Mouse (Mus musculus) frontal cortex, postnatal 10 days (tissue): ENCODE results near the gene Syne1.

Source experiments
- DNase-seq, 2 experiments: peaks; one replicate each; pipeline ENCODE4 v3.0.0; 2022; ENCODE audit warnings: low spot score in 2 of 2, mixed read lengths in 1 of 2

The Syne1 gene

GRCm38 (mm10) chr10:5141471-5141870, 409.8 kb downstream of the Syne1 start:
- no peak for DNase-seq

DNA sequence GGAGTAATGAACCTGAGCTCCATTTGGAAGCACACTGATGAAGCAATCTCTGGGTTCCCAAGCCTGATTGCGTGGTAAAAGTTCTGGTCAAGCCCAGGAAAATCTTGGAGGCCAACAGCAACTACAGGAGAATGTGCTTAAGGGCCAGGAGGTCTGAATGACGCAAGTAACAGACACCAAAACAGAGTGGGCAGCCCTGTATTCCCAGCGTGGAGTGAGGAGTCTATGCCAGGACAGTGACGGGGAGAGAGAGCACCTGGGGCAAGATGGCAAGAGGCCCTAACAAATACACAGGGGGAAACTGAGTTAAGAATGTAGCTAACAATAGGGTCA, 411.4 kb downstream of the Syne1 start:
- no peak for DNase-seq

DNA sequence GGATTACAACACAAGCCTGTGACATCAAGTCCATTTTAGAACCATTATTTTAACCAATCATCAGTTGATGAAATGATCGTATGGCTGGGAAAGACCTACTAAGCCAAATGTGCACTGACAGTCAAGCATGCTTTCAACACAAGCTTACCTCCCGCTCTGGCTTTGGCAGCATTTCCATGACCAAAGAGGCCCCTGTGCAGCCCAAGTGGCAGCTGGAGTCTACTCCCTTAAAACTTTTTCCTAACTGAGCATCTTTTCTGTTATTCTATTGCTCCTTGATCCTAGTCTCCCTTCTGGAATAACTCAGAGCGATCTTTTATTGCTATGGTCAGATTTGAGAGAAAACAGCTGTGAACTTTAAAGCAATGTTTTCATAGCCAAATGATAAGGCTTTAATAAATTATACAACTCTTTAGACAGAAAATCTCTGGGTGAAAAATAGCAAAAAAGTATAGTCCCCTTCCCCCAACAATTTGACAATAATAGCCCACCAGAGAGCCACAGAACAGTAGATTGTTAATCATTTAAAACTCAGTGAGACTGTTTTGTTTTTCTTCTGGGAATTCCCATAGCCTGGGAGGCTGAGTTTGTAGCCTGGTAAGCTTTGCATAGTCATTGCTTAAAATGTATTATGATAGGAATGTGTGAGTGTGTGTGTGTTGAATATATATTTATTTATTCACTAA, 411.9 kb downstream of the Syne1 start:
- DNase-seq: no peak

DNA sequence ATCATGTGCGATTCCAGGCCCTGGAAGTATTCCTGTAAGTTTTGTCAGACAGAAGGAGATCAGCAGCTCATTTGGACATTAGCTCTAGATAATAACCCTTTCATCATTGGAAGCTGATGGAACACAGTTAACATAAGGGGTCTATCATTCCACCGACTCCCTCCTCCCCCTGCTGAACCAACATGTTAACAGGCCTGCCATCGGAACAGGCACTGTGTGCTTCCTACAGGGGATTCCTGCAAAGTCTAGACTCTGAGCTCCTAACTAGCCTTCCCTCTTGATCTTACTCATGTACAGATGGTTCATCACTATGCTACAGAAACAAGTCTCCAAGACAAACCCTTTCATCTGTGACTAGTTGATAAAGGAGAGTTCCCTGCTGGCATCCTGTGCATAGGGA, 419.2 kb downstream of the Syne1 start:
- DNase-seq: no peak

DNA sequence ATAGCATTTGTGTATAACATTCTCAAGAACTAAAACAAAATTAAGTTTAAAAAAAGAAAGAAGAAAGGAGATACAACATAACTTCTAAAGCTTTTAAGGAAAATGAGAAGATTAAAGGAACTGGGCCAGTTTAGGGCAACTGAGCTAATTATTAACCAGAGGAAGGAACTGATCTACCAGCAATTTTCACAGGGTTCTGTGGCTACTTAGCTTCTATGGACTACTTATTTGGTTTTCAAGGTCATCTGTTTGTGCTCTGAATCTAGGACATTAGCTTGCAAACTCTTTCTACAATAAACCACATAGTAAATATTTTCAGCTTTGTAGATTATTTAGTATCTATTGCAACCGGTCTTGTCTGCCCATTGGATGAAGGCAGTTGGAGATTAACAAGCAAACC, 420.8 kb downstream of the Syne1 start:
- no peak for DNase-seq

DNA sequence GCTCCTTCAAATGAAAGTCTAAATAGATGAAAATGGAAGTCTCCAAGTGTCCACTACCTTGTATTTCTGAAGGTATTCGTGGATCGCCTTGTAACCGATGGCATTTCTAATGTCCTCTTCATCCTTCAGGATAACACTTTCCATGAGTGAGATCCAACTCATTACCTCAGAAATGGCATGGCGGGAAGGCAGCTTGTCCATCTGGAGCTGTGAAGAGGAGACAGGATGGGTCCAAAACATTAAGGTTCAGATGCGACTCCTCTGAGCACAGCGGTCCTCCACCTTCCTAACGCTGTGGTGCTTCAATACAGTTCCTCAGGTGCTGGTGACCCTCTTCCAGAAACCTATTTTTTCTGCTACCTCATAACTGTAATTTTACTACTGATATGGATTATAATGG, 426.5 kb downstream of the Syne1 start:
- no peak for DNase-seq

- DNase-seq: no peak
These were observed 434.6 kb downstream of the Syne1 start for GRCm38 (mm10) chr10:5116720-5117119.

- no peak for DNase-seq
These were observed 435.1 kb downstream of the Syne1 start for GRCm38 (mm10) chr10:5116155-5116554.

GRCm38 (mm10) chr10:5110773-5111172, 440.5 kb downstream of the Syne1 start:
- no peak for DNase-seq

DNA sequence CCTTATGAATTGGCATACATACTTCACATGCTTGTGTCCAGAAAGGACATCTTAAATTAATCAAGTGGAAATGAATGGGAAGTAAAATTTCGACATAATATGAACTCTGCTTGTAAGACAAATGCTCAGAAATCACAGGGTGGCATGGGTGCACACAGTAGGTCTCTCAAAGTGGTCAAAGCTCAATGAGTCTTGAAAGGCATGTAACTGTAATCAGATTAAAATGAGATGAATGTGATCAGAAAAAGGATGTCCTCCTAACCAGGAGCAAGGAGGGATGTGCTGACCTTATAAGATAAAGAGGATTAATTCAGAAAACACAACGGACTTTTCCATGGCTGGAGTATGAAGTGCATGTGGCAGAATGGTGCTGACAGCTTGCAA, 453.5 kb downstream of the Syne1 start:
- no peak for DNase-seq

- DNase-seq: peak; percentile 17 to 29
These were observed 454.1 kb downstream of the Syne1 start for GRCm38 (mm10) chr10:5096996-5097753.

- no peak for DNase-seq
These were observed 462.1 kb downstream of the Syne1 start for GRCm38 (mm10) chr10:5089133-5089532.

DNA sequence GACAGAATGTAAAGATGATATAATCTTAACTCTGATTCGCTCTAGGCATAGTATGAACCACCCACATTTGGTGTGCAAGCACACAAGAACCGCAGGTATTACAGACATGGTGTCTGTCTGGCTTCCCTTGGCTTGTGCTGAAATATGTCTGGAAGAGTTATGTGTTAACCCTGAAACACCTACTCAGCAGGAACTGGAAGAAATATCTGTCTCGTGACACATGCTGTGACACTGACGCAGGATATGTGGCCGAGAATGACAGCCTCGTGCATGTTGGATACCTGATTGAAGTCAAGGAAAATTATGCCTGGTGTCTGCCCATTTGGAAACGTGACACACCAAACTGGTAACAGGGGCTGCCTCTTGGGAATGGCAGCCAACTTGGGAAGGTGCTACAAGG, 463.9 kb downstream of the Syne1 start:
- DNase-seq: no peak

- DNase-seq: no peak
These were observed 465.0 kb downstream of the Syne1 start for GRCm38 (mm10) chr10:5086329-5086728.

DNA sequence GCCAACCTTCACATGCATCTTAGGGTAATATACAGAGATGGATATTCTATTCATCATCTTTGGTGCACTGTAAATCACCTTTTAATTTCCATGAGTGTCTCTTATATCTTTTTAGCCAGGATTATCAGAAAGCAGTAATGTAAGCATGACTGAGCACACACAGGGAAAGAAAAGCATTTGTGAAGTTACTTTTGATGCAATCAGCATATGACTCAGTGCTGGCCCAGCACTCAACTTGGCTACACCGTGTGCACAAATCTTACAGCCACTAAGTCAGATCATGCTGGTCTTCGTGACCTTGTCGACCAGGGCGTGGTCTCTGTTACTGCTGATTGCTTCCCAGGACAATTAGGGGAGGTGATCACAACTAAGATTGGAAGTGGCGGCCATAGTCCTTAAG, 465.5 kb downstream of the Syne1 start:
- no peak for DNase-seq

GRCm38 (mm10) chr10:5083716-5084115, 467.6 kb downstream of the Syne1 start:
- no peak for DNase-seq

DNA sequence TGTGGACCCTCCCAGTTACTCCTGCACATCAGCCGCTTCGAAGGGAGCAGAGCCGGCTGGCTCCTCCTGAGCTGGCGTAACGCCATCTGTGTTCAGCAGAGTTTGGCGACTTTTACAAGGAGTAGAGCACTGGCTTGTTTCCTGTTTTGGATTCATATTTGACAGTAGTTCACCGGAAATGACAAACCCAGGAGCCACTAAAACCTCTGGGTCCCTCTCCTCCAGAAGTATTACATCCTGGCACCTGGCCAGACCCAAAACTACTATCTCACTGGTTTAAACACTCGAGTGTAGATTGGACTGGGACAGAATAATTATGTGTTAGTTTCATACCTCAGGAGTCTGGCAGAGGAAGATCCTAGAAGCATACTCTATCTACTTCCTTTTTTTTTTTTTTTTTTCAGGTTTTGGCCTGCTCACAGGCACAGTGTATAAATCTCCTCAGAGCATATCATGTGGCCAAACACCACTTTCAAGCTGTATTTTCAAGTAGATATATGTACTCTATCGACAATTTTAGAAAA, 471.3 kb downstream of the Syne1 start:
- peak in 1 of 2 experiments; percentile 10 for DNase-seq

DNA sequence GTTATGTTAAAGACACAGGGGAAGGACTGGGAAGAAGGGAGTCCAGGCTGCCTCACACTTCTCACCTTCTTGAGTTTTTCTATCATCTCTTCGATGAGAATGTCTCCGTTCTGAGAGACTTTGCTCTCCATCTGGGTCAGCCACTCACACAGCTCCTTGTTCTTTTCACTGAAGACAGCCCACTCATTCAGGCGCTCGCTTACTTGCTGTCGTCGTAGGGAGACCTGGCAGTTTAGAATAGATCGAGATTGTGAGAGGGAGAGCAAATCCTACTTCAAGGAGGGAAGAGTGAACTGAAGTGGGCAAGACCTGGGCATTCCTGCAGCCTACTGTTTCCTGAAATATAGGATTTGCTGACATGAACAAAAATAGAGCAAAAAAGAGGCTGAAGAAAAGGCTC, 475.6 kb downstream of the Syne1 start:
- DNase-seq: no peak

DNA sequence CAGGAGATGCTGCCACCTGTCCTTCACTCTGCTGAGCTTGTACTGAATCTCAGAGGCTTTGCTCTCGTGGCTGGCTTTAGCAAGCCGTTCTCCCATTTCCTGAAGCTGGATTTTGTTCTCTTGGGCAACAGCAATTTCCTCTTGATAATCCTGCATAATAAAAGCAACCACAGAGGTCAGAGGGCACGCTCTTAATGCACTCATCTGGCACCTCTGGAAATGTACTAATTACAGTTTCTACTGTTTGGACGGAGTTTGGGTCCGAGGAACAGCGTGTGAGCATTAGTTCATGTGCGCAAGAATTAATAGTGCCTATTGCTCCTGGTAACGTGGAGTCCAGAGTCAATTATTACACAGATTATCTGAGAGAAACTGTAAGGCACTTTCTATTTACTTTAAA, 479.2 kb downstream of the Syne1 start:
- no peak for DNase-seq

DNA sequence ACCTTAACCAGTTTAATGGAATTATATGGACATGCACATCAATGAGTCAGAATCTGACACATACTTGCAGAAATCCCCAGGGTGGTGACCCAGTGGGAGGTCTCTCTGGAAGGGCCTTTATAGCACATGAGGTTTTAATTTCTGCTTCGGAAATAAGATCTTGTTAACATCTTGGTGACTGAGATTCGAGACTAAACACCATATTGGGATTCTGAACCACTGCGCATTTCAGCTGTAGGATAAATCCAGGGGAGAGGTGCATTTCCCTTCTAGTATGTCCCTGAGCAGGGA, 480.4 kb downstream of the Syne1 start:
- DNase-seq: no peak

GRCm38 (mm10) chr10:5070168-5070940, 480.9 kb downstream of the Syne1 start:
- no peak for DNase-seq

GRCm38 (mm10) chr10:5068676-5069265, 482.5 kb downstream of the Syne1 start, which contains the start of gene Gm10097:
Gene Gm10097 (plus strand): TSS chr10:5069192.
- no peak for DNase-seq
